Mouse (Mus musculus): ENCODE measurements at regions not wholly inside any gene's neighbourhood (a gene's known extent, or its start where the extent isn't known, plus 50 kb on each side); places are given as distances from the start of the nearest gene placed in this dataset.

GRCm38 (mm10) chr19:32881443-32881842 lies 124.1 kb downstream of the Pten start:
- Histone ChIP-seq H3K36me3 (ENCODE audit: control insufficient read depth, insufficient read depth, low read length, poor library complexity, severe bottlenecking) (no peaks in the 10 kb centered on the region), H3K27me3 (ENCODE audit: control insufficient read depth, insufficient read depth, low read length, poor library complexity, severe bottlenecking) (no peaks in the 10 kb centered on the region)
- DNase-seq (ENCODE audit: low read depth, low spot score), result peak; percentile 13

- Histone ChIP-seq H3K27me3 (ENCODE audit: control insufficient read depth, insufficient read depth, low read length, poor library complexity, severe bottlenecking) (no peaks in the 10 kb centered on the region), H3K36me3 (ENCODE audit: control insufficient read depth, insufficient read depth, low read length, poor library complexity, severe bottlenecking) (no peaks in the 10 kb centered on the region)
- no peak for DNase-seq (ENCODE audit: low read depth, low spot score)
These were observed 127.0 kb downstream of the Pten start for GRCm38 (mm10) chr19:32884279-32884678.

- DNase-seq (ENCODE audit: low read depth, low spot score), result no peak
- Histone ChIP-seq H3K36me3 (ENCODE audit: control insufficient read depth, insufficient read depth, low read length, poor library complexity, severe bottlenecking) (no peaks in the 10 kb centered on the region), H3K27me3 (ENCODE audit: control insufficient read depth, insufficient read depth, low read length, poor library complexity, severe bottlenecking) (no peaks in the 10 kb centered on the region)
These were observed 128.3 kb downstream of the Pten start for GRCm38 (mm10) chr19:32885481-32886131.

- DNase-seq (ENCODE audit: low read depth, low spot score), result peak; percentile 53
- no peaks in the 10 kb centered on the region for H3K36me3 ChIP-seq (ENCODE audit: control insufficient read depth, insufficient read depth, low read length, poor library complexity, severe bottlenecking)
- no peaks in the 10 kb centered on the region for H3K27me3 ChIP-seq (ENCODE audit: control insufficient read depth, insufficient read depth, low read length, poor library complexity, severe bottlenecking)
These were observed 129.9 kb downstream of the Pten start for GRCm38 (mm10) chr19:32887190-32887589.

GRCm38 (mm10) chr19:32888616-32889305 lies 131.5 kb downstream of the Pten start:
- no peak for DNase-seq (ENCODE audit: low read depth, low spot score)
- no peaks in the 10 kb centered on the region for H3K36me3 ChIP-seq (ENCODE audit: control insufficient read depth, insufficient read depth, low read length, poor library complexity, severe bottlenecking)
- H3K27me3 ChIP-seq (ENCODE audit: control insufficient read depth, insufficient read depth, low read length, poor library complexity, severe bottlenecking), result no peaks in the 10 kb centered on the region

- Histone ChIP-seq H3K36me3 (ENCODE audit: control insufficient read depth, insufficient read depth, low read length, poor library complexity, severe bottlenecking) (no peaks in the 10 kb centered on the region), H3K27me3 (ENCODE audit: control insufficient read depth, insufficient read depth, low read length, poor library complexity, severe bottlenecking) (no peaks in the 10 kb centered on the region)
- DNase-seq (ENCODE audit: low read depth, low spot score), result peak; percentile 42
These were observed 133.5 kb downstream of the Pten start for GRCm38 (mm10) chr19:32890801-32891200.

GRCm38 (mm10) chr19:32892469-32892868 lies 135.2 kb downstream of the Pten start:
- Histone ChIP-seq H3K36me3 (ENCODE audit: control insufficient read depth, insufficient read depth, low read length, poor library complexity, severe bottlenecking) (no peaks in the 10 kb centered on the region), H3K27me3 (ENCODE audit: control insufficient read depth, insufficient read depth, low read length, poor library complexity, severe bottlenecking) (no peaks in the 10 kb centered on the region)
- DNase-seq (ENCODE audit: low read depth, low spot score), result no peak

GRCm38 (mm10) chr19:32903454-32904108 lies 146.3 kb downstream of the Pten start:
- DNase-seq (ENCODE audit: low read depth, low spot score), result peak; percentile 79
- no peaks in the 10 kb centered on the region for H3K36me3 ChIP-seq (ENCODE audit: control insufficient read depth, insufficient read depth, low read length, poor library complexity, severe bottlenecking)
- H3K27me3 ChIP-seq (ENCODE audit: control insufficient read depth, insufficient read depth, low read length, poor library complexity, severe bottlenecking), result no peaks in the 10 kb centered on the region

- DNase-seq (ENCODE audit: low read depth, low spot score), result peak; percentile 60
- Histone ChIP-seq H3K36me3 (ENCODE audit: control insufficient read depth, insufficient read depth, low read length, poor library complexity, severe bottlenecking) (no peaks in the 10 kb centered on the region), H3K27me3 (ENCODE audit: control insufficient read depth, insufficient read depth, low read length, poor library complexity, severe bottlenecking) (no peaks in the 10 kb centered on the region)
These were observed 147.2 kb downstream of the Pten start for GRCm38 (mm10) chr19:32904517-32904916.

- Histone ChIP-seq H3K27me3 (ENCODE audit: control insufficient read depth, insufficient read depth, low read length, poor library complexity, severe bottlenecking) (no peaks in the 10 kb centered on the region), H3K36me3 (ENCODE audit: control insufficient read depth, insufficient read depth, low read length, poor library complexity, severe bottlenecking) (no peaks in the 10 kb centered on the region)
- peak; percentile 70 for DNase-seq (ENCODE audit: low read depth, low spot score)
These were observed 148.7 kb downstream of the Pten start for GRCm38 (mm10) chr19:32905901-32906431.

GRCm38 (mm10) chr19:32906820-32907219 lies 149.5 kb downstream of the Pten start:
- H3K36me3 ChIP-seq (ENCODE audit: control insufficient read depth, insufficient read depth, low read length, poor library complexity, severe bottlenecking), result no peaks in the 10 kb centered on the region
- no peak for DNase-seq (ENCODE audit: low read depth, low spot score)
- no peaks in the 10 kb centered on the region for H3K27me3 ChIP-seq (ENCODE audit: control insufficient read depth, insufficient read depth, low read length, poor library complexity, severe bottlenecking)

GRCm38 (mm10) chr19:32910050-32910462 lies 152.8 kb downstream of the Pten start:
- DNase-seq (ENCODE audit: low read depth, low spot score), result no peak
- Histone ChIP-seq H3K36me3 (ENCODE audit: control insufficient read depth, insufficient read depth, low read length, poor library complexity, severe bottlenecking) (no peaks in the 10 kb centered on the region), H3K27me3 (ENCODE audit: control insufficient read depth, insufficient read depth, low read length, poor library complexity, severe bottlenecking) (no peaks in the 10 kb centered on the region)

GRCm38 (mm10) chr19:32912323-32912722 lies 155.0 kb downstream of the Pten start:
- Histone ChIP-seq H3K27me3 (ENCODE audit: control insufficient read depth, insufficient read depth, low read length, poor library complexity, severe bottlenecking) (no peaks in the 10 kb centered on the region), H3K36me3 (ENCODE audit: control insufficient read depth, insufficient read depth, low read length, poor library complexity, severe bottlenecking) (no peaks in the 10 kb centered on the region)
- DNase-seq (ENCODE audit: low read depth, low spot score), result no peak

GRCm38 (mm10) chr19:32916507-32917280 lies 159.4 kb downstream of the Pten start:
- no peaks in the 10 kb centered on the region for H3K27me3 ChIP-seq (ENCODE audit: control insufficient read depth, insufficient read depth, low read length, poor library complexity, severe bottlenecking)
- no peak for DNase-seq (ENCODE audit: low read depth, low spot score)
- no peaks in the 10 kb centered on the region for H3K36me3 ChIP-seq (ENCODE audit: control insufficient read depth, insufficient read depth, low read length, poor library complexity, severe bottlenecking)
